Mouse (Mus musculus) lung, embryonic 16.5 days (tissue): ENCODE measurements around the gene Phactr1. TPM values are rescaled to one million over a fixed set of nuclear protein-coding genes. Genes with fewer than 3 reads are reported as not detected.
A peak's percentile ranks its signal among the peaks of the same experiment; 100 is the strongest.

ENCODE experiments used
- ATAC-seq: fragments of 200-750 bp; cut with Nextera tagmentation; 2 replicates; pipeline ENCODE4 v1.8.0; 2017; ENCODE audit warnings: low read depth, mild to moderate bottlenecking, moderate library complexity
- H3K27ac ChIP-seq: fragments of 300-500 bp; sonication (generic); 2 replicates; pipeline ENCODE4 v1.5.1; 2014; ENCODE audit warnings: mild to moderate bottlenecking, control low read depth, low read length
- H3K27me3 ChIP-seq: fragments of 300-500 bp; sonication (generic); 2 replicates; pipeline ENCODE4 v1.6.1; 2014; ENCODE audit warnings: low read depth, low read length, mixed read lengths; ENCODE audit not compliant: control insufficient read depth, insufficient read depth
- H3K36me3 ChIP-seq: fragments of 300-500 bp; sonication (generic); 2 replicates; pipeline ENCODE4 v1.6.1; 2014; ENCODE audit warnings: low read length; ENCODE audit not compliant: control insufficient read depth, insufficient read depth
- H3K4me1 ChIP-seq: fragments of 300-500 bp; sonication (generic); replicated peaks from 2 replicates; pipeline ENCODE4 v1.6.1; 2014; ENCODE audit warnings: low read length, mixed read lengths; ENCODE audit not compliant: control insufficient read depth, insufficient read depth
- H3K4me2 ChIP-seq: fragments of 300-500 bp; sonication (generic); 2 replicates; pipeline ENCODE4 v1.6.1; 2014; ENCODE audit warnings: low read depth, low read length, control low read depth
- H3K4me3 ChIP-seq: fragments of 300-500 bp; sonication (generic); 2 replicates; pipeline ENCODE4 v1.5.1; 2014; ENCODE audit warnings: mild to moderate bottlenecking, low read length, control low read depth
- H3K9ac ChIP-seq: fragments of 300-500 bp; sonication (generic); 2 replicates; pipeline ENCODE4 v1.6.1; 2014; ENCODE audit warnings: low read length, control low read depth
- H3K9me3 ChIP-seq: fragments of 300-500 bp; sonication (generic); 2 replicates; pipeline ENCODE4 v1.6.1; 2016; ENCODE audit warnings: low read length; ENCODE audit not compliant: control insufficient read depth
- WGBS: fragments of 180-500 bp; shearing (Covaris S2); extraction: QIAGEN DNeasy Blood & Tissue Kit; methylation state at CpG from one replicate; pipeline ENCODE4 v1.1.7; 2014; 5-methylcytosine and 5-hydroxymethylcytosine counted together
- polyA plus RNA-seq: library from polyadenylated mRNA; unstranded; fragments of >200 nt; fragmentation: Nextera tagmentation; extraction: Ambion mirVana; gene quantifications from 2 replicates; pipeline ENCODE4 v1.2.1, GENCODE M21; 2015

Gene Phactr1
- polyA plus RNA-seq, 1 experiment from 2014 or later: 8.1 TPM

DNA sequence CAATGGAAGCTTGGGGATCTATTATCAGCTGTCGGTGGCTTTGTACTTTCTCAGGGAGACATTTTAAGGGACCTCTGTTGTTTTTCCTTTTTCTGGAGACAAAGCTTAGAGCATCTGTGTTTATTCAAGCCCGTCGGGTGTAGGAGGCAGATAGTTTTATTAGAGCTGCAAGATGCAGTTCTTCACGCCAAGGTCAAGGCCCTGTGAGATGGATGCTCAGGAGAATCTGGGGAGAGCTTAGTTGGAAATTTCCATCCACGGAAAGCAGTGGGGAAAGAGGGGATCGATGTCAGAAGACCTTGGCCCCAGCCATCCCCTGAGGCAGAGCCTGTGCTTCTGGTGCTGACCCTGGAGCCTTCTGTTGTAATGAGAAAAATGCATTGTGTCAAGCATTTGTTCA, 340.6 kb downstream of the Phactr1 start:
- Histone ChIP-seq H3K27me3 (no peaks in the 10 kb centered on the region), H3K9ac (no peak overlapping the region), H3K27ac (no peak overlapping the region), H3K4me3 (no peak overlapping the region), H3K4me2 (no peak overlapping the region), H3K4me1 (no peaks in the 10 kb centered on the region), H3K36me3 (no peaks in the 10 kb centered on the region), H3K9me3 (no peaks in the 10 kb centered on the region)
- ATAC-seq: no peak
- 64% methylated on average over 6 of the region's 6 CpGs for WGBS

DNA sequence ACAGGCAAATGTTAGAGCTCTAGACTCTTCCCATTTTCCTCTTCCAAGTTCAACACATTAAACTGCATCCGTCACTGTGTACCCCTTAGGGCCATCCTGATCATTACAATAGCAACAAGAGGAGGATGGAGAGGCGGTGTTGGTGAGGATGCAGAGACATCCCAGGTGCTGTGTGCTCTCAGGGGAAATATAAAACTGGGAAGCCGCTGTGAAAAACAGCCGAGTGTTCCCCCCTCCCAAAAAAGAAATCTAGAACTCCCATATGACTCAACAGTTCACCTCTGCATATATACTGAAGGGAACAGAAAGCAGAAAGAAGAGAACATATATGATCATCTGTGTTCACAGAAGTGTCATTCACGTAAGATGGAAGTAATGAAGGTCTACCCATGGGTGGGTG, 342.6 kb downstream of the Phactr1 start:
- Histone ChIP-seq H3K4me2 (no peak overlapping the region), H3K4me1 (no peaks in the 10 kb centered on the region), H3K4me3 (no peak overlapping the region), H3K9ac (no peak overlapping the region), H3K36me3 (no peaks in the 10 kb centered on the region), H3K9me3 (no peaks in the 10 kb centered on the region), H3K27me3 (no peaks in the 10 kb centered on the region), H3K27ac (no peak overlapping the region)
- 85% methylated on average over 5 of the region's 5 CpGs for WGBS
- ATAC-seq: no peak

DNA sequence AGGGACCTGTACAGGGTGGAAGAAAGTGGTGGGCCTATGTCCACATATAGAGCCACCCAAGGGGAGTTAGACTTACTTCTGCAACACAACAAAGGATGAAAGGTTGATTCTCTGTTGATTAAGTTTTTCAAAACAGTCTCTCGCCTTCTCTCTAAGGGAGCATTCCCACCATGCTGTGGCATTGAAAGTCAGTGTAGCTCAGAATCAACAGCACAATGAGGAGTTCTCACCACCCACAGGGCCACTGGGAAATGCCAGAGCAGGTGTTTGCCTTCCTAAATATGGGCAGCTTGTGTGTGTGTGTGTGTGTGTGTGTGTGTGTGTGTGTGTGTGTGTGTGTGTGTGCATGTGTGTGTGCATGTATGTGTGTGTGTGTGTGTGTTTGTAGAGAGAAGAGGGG, 347.1 kb downstream of the Phactr1 start:
- WGBS: 79% methylated on average over 1 of the region's 1 CpGs
- Histone ChIP-seq H3K27me3 (no peaks in the 10 kb centered on the region), H3K4me3 (no peak overlapping the region)

DNA sequence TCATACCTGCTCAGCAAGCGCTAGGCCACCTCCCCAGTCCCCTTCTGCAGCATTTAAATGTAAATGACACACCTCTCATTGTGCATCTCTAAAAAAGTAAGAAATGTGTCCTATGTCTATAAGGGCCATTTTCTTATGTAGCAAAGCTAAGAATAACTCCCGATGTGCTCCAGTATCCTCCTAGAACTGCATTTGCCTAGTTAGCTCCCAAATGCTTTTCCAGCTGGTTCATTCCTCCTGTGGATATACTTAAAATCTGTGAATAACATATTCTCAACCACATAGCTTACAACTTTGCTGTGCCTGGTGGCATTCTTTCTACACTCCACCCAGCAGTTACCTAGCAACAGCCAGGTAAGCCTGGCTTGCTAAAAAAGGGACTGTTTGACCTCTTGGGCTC, 349.8 kb downstream of the Phactr1 start:
- no peak overlapping the region for H3K9ac ChIP-seq
- no peaks in the 10 kb centered on the region; the same call in 1 of the 2 replicates for H3K4me1 ChIP-seq
- no peak overlapping the region for H3K4me2 ChIP-seq
- 72% methylated on average over 2 of the region's 2 CpGs for WGBS
- no peak for ATAC-seq
- no peak overlapping the region for H3K27ac ChIP-seq
- no peaks in the 10 kb centered on the region for H3K27me3 ChIP-seq
- no peak overlapping the region for H3K4me3 ChIP-seq
- H3K36me3 ChIP-seq: no peaks in the 10 kb centered on the region
- H3K9me3 ChIP-seq: peaks cover 3% of the 10 kb centered on the region

More for the DNA sequence above, 347.1 kb downstream of the Phactr1 start:
- no peak for ATAC-seq
- Histone ChIP-seq H3K36me3 (no peaks in the 10 kb centered on the region), H3K27ac (no peak overlapping the region), H3K9ac (no peak overlapping the region), H3K4me2 (no peak overlapping the region), H3K9me3 (no peaks in the 10 kb centered on the region), H3K4me1 (no peaks in the 10 kb centered on the region)

DNA sequence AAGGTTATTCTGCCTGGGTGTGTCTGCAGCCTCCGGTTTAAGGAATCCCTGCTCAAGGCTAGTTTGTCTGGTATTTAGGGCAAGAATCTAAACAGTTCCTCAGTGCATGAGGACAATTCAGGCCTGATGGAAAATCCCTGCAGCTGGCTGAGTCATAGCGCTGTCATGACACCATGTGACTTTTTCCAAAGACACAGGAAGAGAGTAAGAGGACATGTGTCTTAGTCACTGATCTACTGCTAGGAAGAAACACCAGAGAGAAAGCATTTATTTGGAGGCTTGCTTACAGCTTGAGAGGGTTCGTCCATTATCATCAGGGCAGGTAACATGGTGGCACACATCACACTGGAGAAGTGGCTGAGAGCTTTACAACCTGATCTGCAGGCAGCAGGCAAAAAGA, 352.0 kb downstream of the Phactr1 start:
- 89% methylated on average over 3 of the region's 3 CpGs for WGBS
- H3K9me3 ChIP-seq: peaks cover 3% of the 10 kb centered on the region
- no peaks in the 10 kb centered on the region for H3K27me3 ChIP-seq
- H3K4me2 ChIP-seq: no peak overlapping the region
- no peak overlapping the region for H3K4me3 ChIP-seq
- H3K4me1 ChIP-seq: no peaks in the 10 kb centered on the region; the same call in 1 of the 2 replicates
- no peak overlapping the region for H3K27ac ChIP-seq
- ATAC-seq: no peak
- H3K9ac ChIP-seq: no peak overlapping the region
- H3K36me3 ChIP-seq: no peaks in the 10 kb centered on the region

DNA sequence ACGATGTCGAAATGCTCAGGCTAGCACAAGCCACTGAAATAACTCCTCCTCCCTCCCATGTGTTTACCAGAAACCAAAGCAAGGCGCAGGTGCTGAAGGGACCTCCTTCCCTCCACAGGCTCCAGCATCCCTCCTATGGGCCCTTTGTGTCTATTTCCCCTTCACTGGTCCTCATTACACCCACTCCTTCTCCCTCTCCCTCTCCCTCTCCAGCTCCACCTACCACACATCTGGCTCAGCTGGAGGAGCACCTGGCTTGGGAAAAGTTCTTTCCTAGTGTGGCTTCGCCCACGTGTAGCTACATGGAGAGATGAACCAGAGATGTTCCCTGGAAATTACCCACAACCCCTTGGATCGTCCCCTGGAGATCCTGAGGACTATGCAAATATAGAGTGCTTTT, 356.1 kb downstream of the Phactr1 start:
- WGBS: 70% methylated on average over 6 of the region's 6 CpGs
- ATAC-seq: no peak
- no peak overlapping the region for H3K9ac ChIP-seq
- H3K9me3 ChIP-seq: peaks cover 3% of the 10 kb centered on the region
- no peaks in the 10 kb centered on the region; the same call in 1 of the 2 replicates for H3K4me1 ChIP-seq
- no peak overlapping the region for H3K27ac ChIP-seq
- no peak overlapping the region for H3K4me3 ChIP-seq
- H3K36me3 ChIP-seq: no peaks in the 10 kb centered on the region
- no peak overlapping the region for H3K4me2 ChIP-seq
- no peaks in the 10 kb centered on the region for H3K27me3 ChIP-seq

DNA sequence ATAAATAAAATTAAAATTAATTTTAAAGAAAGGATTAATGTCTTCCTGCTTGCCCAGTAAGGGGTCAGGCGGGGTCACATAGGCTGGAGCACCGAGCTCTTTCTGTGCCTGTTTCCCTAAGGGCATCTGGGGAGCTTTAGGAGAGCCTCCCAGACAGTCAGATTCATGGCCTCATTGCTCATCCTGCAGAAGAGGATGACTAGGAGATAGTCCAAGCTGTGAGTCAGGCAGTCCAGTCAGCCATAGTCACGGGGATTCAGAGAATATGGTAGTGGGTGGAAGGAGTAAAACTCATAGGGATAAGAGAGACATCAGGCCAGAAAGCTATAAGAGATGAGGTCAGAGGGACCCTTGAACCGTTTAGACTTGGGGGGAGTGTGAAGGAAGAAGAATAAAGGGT, 362.3 kb downstream of the Phactr1 start:
- WGBS: 60% methylated on average over 4 of the region's 4 CpGs
- Histone ChIP-seq H3K4me1 (no peaks in the 10 kb centered on the region), H3K27me3 (no peaks in the 10 kb centered on the region), H3K4me3 (no peak overlapping the region), H3K4me2 (no peak overlapping the region), H3K9me3 (no peaks in the 10 kb centered on the region), H3K36me3 (no peaks in the 10 kb centered on the region), H3K9ac (no peak overlapping the region), H3K27ac (no peak overlapping the region)
- peak; percentile 23; the same call in 1 of the 2 replicates for ATAC-seq

DNA sequence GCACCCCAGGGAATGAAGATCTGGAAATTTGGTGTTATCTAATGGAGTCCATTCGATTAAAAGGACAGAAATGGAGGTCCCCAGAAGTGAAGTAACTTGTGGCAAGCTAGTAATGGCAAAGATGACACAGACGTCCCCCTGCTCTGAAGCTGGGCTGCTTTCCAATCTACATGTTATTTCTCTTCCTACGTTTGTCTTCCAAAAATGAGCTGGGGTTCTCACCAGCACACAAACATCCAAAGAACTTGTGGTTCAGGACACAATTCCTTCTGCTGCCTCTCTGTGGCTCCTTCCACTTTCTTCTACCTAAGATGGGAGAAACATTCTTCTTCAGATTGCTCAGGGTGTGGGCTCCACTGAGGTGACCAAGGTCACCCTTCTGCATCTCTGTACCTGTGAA, 368.1 kb downstream of the Phactr1 start:
- WGBS: 42% methylated on average over 3 of the region's 3 CpGs

DNA sequence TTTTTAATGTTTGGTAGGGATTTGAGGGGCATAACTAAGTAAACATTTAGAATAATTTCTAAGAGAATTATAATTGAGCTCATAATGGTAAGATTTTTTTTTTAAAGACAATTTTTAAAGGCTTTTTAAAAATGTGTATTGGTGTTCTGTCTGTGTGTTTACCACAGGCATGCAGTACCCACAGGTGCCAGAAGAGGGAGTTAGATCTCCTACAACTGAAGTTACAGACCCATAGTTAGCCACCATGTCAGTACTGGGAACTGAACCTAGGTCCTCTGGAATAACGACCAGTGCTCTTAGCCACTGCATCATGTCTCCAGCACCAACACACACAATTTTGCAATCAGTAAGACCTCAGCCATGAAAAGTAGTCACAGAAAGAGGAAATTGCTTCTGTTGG, 372.8 kb downstream of the Phactr1 start:
- H3K4me2 ChIP-seq: no peak overlapping the region
- no peak for ATAC-seq
- H3K27me3 ChIP-seq: no peaks in the 10 kb centered on the region
- no peaks in the 10 kb centered on the region for H3K36me3 ChIP-seq
- 81% methylated on average over 1 of the region's 1 CpGs for WGBS
- H3K27ac ChIP-seq: no peak overlapping the region
- no peak overlapping the region for H3K9ac ChIP-seq
- H3K9me3 ChIP-seq: no peaks in the 10 kb centered on the region
- no peak overlapping the region for H3K4me3 ChIP-seq
- H3K4me1 ChIP-seq: no peaks in the 10 kb centered on the region

More for the DNA sequence above, 368.1 kb downstream of the Phactr1 start:
- H3K27ac ChIP-seq: no peak overlapping the region
- H3K9me3 ChIP-seq: no peaks in the 10 kb centered on the region
- H3K4me1 ChIP-seq: no peaks in the 10 kb centered on the region
- no peak overlapping the region for H3K9ac ChIP-seq
- ATAC-seq: no peak
- H3K4me2 ChIP-seq: no peak overlapping the region
- no peaks in the 10 kb centered on the region for H3K27me3 ChIP-seq
- no peaks in the 10 kb centered on the region for H3K36me3 ChIP-seq
- no peak overlapping the region for H3K4me3 ChIP-seq

DNA sequence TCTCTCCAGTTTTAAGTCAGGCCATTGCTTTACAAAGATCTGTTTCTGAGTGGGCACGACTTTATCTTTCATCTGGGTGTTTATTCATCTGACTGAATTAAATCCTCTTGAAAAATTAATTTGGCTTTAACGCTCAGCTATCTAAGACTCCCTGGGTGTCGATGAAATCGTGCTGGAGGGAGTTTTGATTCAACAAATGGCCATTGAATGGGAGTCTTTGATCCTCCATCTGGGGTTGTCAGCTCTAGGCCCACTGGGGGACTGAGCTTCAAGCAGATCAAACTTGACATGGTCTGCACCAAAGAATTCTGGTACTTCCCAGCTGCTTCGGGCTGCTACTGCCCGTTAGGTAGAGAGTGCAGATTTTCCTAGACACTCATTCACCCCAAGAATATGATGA, 374.7 kb downstream of the Phactr1 start:
- H3K36me3 ChIP-seq: no peaks in the 10 kb centered on the region
- no peak overlapping the region for H3K9ac ChIP-seq
- ATAC-seq: no peak
- H3K27ac ChIP-seq: no peak overlapping the region
- H3K27me3 ChIP-seq: no peaks in the 10 kb centered on the region
- WGBS: 42% methylated on average over 6 of the region's 6 CpGs
- no peaks in the 10 kb centered on the region for H3K9me3 ChIP-seq
- H3K4me2 ChIP-seq: no peak overlapping the region
- H3K4me3 ChIP-seq: no peak overlapping the region
- H3K4me1 ChIP-seq: no peaks in the 10 kb centered on the region
